Mouse (Mus musculus) gonadal fat pad, adult 2 months (tissue): Measurements from ENCODE around the gene Ncoa6. TPM values are rescaled to one million over a fixed set of nuclear protein-coding genes. Genes with fewer than 3 reads are reported as not detected.

ENCODE experiments used
- DNase-seq: peaks from one replicate; pipeline ENCODE4 v3.0.0-alpha.2; 2012; ENCODE audit warnings: low read depth
- polyA plus RNA-seq: library from polyadenylated mRNA; depleted of rRNA; stranded (reverse); fragments of >200 nt; gene quantifications from 2 replicates; pipeline ENCODE4 v1.2.3, GENCODE M21; 2012

Gene Ncoa6
- polyA plus RNA-seq, 1 experiment, result 33.7 TPM

DNA sequence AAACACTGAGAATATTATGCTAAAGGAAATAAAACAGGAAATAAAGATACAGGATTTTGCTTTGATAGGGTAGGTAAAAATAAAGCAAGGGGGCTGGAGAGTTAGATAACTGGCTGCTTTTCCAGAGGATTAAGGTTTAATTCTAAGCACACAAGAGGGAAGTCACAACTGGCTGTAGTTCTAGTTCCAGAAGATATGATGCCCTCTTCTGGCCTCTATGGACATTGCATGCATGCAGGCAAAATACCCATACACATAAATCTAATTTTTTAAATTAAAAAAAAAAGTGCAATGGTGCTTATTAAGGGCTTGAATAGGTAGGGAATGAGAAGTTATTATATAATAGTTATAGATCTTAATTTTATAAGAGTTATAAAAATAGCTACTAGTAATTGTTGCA, 37.2 kb downstream of the Ncoa6 start:
- no peak for DNase-seq

DNA sequence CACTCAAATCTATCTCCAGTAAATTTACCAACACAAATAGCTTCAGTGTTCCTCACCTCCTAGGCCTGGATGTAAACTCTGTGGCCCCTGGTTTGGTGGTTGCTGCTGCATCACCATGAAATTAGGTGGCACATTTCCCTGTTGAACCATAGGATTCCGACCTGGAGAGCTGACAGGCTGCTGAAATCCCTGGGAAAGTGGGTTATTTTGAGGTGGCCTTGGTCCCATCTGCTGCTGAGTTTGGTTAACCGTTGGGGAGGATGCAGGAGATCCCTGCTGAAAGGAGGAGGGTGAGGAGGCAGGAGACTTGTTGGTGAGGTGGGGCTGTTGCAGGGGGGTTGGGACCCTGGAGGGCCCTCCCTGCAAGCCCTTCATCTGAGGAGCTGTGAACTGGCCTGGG, 52.8 kb downstream of the Ncoa6 start:
- no peak for DNase-seq

DNA sequence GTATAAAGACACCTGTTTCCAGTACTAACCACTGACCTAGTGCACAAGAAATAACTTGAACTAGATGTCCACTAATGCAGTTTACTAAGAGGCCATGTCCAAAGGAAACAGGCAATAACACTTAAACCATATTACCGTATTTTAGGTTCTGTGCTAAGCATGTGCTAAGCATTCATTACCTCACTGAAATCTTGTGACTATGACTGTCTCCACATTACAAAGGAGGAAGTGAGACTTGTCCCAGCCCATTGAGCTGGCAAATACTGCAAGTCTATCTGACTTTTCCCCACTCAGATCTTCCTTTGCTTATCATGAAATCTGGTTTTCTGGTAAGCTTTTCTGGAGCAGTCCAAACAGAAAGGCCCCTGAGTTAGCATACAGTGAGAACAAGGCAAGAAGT, 69.1 kb downstream of the Ncoa6 start:
- DNase-seq, result no peak

GRCm38 (mm10) chr2:155401926-155402325, 71.8 kb downstream of the Ncoa6 start:
- no peak for DNase-seq

DNA sequence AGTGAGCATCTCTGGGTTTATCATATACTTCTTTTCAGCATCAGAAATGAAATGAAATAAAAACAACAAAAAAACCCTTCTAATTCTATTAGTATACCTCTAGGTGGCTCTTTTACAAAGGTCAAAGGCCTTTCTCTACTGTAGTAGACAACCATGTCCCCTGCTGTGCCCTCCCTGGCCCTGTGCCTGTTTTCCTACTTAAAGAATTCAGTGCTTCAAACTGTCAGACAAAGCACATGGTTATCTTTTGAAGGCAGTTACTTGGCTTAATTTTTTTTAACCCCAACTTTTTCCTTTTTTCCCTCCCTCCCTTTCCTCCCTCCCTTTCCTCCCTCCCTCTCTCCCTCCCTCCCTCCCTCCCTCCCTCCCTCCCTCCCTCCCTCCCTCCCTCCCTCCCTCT, 73.4 kb downstream of the Ncoa6 start:
- no peak for DNase-seq

DNA sequence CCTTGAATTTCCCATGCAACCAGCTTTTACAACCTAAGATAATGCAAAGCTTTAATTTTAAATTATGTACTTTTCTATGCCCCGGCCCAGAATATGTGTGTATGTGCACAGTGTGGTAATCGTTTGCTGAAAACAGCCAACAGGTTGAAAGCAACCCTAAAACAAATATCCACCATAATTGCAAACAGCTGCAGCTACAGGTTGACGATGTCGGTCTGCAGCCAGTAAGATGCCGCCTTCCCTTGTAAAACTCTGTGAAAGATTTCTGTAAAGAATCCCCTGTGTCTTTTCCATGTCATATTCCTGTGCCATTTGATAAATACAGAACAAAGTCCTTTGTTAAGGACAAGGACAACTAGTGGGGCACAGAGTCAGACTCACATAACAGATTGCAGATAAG, 79.1 kb downstream of the Ncoa6 start:
- no peak for DNase-seq

DNA sequence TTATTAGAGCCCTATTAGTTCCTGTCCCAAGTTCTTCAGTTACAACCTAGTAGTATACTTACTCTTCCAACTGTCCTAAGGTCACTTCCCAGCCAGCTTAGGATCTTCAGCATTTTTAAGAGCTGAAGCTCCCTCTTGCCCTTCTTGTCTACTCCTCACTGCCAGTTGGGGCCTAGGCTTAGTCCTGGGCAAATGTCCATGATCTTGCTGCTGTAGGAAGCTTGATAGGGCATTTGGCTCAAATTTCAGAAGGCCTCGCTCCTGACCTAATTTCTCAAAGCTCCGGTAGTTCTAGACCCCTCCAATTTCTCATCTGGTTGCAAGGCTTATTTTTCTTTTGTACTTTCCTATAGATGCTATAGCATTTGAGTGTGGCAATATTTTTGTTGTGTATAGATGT, 85.1 kb downstream of the Ncoa6 start:
- DNase-seq, result no peak

DNA sequence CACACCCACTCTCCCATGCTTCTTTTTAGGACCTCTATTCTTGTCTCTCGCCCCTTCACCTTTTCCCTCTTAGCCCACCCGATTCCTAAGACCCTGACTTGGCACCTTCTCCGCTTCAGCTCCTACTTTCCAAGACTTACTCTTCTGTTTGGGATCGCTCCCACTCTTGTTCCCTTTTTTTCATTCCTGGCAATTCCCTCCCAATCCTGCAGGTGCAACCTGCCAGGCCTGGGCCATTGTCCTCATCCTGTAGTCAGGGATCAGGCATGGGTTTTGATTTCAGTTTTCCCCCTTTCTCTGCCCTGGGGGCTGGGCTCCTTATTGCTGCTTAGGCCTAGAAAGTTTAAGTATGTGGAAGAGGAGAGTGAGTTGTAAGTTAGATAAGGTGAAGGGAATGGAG, 86.6 kb downstream of the Ncoa6 start:
- no peak for DNase-seq

DNA sequence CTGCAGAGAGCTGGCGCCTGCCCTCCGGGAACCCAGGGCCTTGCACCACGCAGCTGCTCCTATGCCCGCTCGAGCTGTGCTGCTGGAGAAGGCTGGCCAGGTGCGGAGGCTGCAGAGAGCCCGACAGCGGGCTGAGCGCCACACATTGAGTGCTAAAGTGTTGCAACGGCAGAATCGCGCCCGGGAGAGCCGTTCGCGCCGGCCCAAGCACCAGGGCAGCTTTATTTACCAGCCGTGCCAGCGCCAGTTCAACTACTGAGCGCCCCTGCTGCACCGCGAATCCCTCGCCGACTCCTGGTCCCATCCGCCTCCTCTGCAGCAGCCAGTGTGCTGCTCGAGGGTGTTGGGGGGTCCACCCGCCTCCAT, 87.2 kb downstream of the Ncoa6 start:
- DNase-seq, result no peak

- no peak for DNase-seq
Measured at GRCm38 (mm10) chr2:155385731-155386533, 87.8 kb downstream of the Ncoa6 start.

DNA sequence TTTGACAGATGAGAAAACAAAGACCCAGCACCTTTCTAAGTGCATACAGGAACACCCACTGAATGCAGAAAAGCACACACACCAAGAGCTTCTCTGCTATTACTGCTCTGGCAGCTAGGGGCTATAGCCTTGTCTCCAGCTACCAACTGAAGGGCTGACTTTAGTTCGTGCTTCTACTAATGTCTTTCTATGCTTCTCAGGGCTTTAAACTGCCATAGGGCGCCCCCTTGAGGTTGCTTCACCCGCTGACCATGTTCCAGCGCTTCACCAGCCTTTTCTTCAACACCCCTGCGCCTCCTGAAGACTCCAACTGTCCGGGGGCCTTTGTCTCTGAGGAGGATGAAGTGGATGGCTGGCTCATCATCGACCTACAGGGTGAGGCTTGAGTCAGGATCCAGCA, 88.6 kb downstream of the Ncoa6 start:
- no peak for DNase-seq

GRCm38 (mm10) chr2:155382791-155383438, 90.8 kb downstream of the Ncoa6 start:
- DNase-seq, result no peak

DNA sequence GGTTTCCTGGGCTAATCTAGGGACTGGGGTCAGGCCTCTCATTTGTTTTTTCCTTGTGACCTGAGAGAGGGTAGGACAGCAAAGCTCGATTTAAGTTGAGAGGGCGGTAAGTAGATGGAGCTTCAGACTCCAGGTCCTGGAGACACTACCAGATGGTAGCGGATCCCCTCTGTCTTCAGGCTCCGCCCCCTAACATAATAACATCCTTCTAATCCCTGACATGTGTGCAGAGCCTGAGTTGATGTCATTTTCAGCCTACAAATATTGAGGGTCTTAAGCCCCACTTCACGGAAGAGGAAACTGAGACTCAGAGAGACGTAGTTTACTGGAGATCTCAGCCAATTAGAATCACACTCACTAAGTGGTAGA, 91.4 kb downstream of the Ncoa6 start:
- DNase-seq, result no peak

DNA sequence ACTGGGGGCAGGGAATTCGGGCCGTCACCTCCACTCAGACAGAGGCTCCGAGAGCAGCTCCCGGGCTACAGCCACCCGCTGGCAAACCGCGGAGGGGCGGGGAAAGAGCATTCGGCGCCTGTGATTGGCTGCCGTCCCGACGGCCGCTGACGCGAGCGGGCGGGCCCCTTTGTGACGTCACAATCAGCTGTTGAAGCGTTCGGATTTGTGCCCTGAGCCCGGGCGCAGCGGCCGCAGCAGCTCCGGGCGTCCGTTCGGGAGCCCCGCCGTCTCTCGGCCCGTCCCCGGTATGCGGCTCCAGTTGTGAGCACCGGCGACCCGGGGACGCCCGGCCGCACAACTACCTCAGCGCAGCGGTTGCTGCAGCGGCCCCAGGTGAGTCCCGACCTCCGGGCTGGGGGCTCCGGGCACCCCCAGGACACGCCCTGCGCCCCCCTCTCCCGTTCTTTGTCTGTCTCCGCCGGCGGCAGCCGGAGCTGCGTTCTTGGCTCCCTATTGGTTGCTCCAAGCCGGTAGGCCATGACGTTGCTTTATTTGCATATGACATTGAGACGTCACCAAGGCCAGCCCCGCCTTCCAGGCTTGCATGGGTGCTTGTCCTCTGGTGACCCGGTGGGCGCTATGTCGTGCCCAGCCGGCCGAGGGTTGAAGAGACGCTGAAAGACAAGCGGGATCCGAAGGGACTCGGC, 91.9 kb downstream of the Ncoa6 start:
- DNase-seq, result no peak

DNA sequence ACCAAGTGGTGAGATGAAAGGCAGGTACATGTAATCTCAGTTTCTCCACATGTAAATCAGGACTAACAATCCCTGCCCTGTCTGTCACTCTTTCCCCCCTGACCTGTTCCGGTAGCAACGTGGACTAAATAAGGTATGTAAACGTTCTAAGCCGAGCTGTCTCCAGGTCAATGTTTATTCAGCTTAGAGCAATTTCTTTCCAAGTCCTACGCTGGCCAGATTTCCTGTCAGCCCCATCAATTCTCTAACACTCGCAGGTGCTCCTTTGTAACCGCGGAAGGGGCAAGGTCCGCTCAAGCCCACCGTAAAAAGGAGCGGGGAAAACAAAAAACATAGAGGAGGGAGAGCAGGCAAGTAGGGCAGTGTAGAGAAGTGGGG, 92.6 kb downstream of the Ncoa6 start:
- DNase-seq, result no peak

- no peak for DNase-seq
Measured at GRCm38 (mm10) chr2:155380261-155381059, 93.2 kb downstream of the Ncoa6 start, which contains the start of gene Trp53inp2. Trp53inp2 (plus strand) TSS chr2:155381059.

DNA sequence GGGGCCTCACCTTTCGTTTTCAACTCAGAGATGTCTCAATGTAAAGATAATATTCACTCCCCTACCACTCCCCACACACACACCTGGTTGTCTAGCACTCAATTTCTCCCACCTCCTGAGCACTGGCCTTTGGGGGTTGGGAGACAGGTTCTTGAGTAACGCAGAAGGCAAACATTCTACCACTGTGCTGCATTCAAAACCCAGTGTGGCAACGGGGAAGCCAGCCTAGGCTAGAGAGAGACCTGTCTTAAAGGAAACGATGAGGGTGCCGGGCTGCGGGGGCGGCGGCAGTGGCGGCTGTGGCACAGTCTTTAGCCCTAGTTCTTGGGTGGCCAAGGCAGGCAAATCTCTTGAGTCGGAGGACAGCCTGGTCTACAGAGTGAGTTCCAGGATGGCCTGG, 97.5 kb downstream of the Ncoa6 start:
- DNase-seq, result no peak

DNA sequence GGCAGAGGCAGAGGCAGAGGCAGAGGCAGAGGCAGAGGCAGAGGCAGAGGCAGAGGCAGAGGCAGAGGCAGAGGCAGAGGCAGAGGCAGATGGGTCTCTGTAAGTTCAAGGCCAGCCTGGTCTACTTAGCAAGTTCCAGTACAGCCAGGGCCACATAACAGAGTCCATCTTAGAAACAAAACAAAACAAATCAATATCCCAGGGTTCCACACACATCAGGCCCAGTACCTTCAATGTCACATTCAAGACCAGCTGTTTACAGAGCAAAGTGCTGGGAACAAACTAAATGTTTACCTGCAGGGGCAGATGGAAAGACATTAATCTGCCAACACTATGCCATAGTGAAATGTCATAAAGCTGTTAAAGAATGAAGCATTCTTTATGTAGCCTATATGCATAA, 99.2 kb downstream of the Ncoa6 start:
- DNase-seq, result no peak

GRCm38 (mm10) chr2:155373886-155374285, 99.8 kb downstream of the Ncoa6 start:
- DNase-seq, result no peak

DNA sequence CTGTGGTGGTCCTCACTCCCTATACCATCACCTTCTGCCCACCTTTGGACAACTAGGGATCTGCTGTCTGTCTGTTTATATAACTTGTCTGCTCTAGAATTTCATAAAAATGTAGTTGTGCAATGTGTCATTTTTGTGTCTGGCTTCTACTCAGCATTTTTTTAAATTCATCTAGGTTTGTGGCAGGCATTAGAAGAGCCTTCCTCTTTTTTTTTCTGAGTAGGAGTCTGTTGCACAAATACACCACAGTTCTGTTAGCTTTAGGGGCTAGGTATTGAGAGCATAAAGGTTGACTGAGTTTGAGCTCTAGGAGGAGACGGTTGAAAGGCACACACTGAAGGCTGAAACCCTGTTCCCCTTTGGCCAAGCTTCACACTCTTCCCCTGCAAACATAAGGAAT, 100.4 kb downstream of the Ncoa6 start:
- DNase-seq, result no peak

GRCm38 (mm10) chr2:155372451-155372850, 101.2 kb downstream of the Ncoa6 start:
- no peak for DNase-seq

GRCm38 (mm10) chr2:155369333-155369883, 104.3 kb downstream of the Ncoa6 start:
- DNase-seq, result no peak
